Mouse (Mus musculus): ENCODE results near the gene Exoc2. TPM values are rescaled to one million over a fixed set of nuclear protein-coding genes. Genes with fewer than 3 reads are reported as not detected.

Gene Exoc2
- polyA plus RNA-seq (2012; rRNA removed; ENCODE audit: low replicate concordance), result 11.7 and 15.2 TPM in 2 replicates

DNA sequence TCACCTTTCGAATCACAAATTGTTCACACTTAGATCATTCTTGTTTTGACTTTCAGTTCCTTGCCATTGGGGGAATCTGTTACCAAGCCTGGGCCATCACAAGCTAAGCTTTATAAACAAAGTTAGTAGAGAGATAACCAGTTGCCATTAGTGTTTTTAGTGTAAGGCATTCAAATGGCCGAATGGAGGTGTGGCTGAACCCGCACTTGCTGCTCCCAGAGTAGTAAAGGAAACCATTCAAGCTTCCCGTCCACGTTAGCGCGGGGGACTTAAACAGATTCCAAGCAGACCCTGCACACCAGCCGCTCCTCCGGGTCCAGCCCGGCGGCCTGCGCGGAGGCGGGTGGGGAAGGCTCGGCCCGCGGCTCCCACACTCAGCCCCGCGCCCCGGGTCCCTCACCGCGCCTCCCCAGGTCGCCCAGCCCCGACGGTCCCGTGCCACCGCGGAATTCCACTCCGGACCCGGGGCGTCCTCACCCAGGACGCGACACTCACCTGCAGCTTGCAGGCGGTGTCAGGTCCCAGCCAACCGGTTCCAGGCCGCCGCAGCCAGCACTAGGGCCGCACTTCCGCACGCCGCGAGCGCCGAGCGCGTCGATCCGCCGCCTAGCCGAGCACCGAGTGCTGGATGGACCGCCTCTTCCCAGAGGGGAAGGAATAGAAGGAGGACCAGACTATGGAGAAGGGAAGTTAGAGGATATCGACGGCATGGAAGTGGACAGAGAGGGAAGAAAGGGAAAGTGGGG, at the start of gene Exoc2, which contains the start of gene Gm5447:
Gene Exoc2 (minus strand): TSS at position 593 of the 746 bp plus-strand sequence.
Gene Gm5447 (plus strand): TSS at position 704 of the 746 bp plus-strand sequence.

DNA sequence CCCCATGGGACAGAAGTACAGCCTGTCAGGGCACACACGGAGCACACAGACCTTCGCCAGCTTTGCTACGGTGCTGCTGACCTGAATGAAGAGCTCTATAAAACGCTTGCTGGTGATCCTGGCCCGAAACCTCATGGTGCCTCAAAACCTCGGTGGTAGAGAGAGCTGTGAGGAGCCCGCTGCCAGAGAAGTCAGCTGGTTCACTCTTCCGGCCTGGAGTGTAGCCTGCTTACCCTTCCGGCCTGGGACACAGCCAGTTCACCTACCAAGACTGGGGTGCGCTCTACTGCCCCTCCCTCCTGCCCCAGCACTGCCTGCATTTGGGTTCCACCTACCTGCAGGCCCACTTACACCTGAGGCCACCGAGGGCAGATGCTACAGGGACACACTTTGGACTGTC, 26.4 kb downstream of the Exoc2 start, which contains the start of gene Hus1b:
Gene Hus1b (minus strand): TSS at position 220 of the 400 bp plus-strand sequence.

Other genes starting within 250 kb of the Exoc2 start
- gene Irf4, start 224.9 kb downstream of the Exoc2 start, polyA plus RNA-seq (2012; rRNA removed; ENCODE audit: low replicate concordance), result 3.3 and 4.1 TPM in 2 replicates
- gene Hus1b, start 26.3 kb downstream of the Exoc2 start, polyA plus RNA-seq (2012; rRNA removed; ENCODE audit: low replicate concordance), result 0.21 TPM in 1 of 2 replicates, not detected in the other
- 0.09 and 0.19 TPM in 2 replicates for gene Gm5447, start 111 bp upstream of the Exoc2 start, polyA plus RNA-seq (2012; rRNA removed; ENCODE audit: low replicate concordance)

Measured in subcutaneous adipose tissue, adult 2 months (tissue).